Mouse (Mus musculus) kidney, postnatal 25 days (tissue): ENCODE measurements around the gene Olfr482.

Experiments
- DNase-seq, 2 experiments: peaks; one replicate each; pipeline ENCODE4 v3.0.0; 2021; ENCODE audit warnings: mixed read lengths in 2 of 2

Gene Olfr482

GRCm38 (mm10) chr7:108097486-108097885, at the start of gene Olfr482:
Olfr482 (minus strand) TSS chr7:108097586.
- DNase-seq, result no peak

- DNase-seq, result no peak
These were observed 30.0 kb upstream of the Olfr482 start, which contains the start of gene Olfr484 for GRCm38 (mm10) chr7:108127349-108127748. Olfr484 (minus strand) TSS chr7:108127449.

DNA sequence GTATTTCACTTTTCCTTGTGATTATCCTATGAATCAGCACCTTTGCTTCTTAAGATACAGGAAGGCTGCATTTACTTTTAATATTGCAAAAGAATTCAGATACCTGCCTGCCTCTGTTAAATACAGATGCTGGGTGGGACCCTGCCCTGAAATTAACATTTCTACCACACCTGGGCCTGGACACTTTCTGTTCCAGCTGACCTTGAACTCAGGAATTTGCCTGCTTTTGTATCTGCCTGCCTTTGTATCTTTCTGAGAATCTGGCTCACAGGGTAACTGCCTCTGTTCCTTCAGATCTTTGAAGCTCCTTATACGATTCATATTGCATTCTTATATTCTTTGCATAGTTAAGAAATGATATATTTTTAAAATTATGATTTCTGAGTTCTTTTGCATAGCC, 24.0 kb upstream of the Olfr482 start:
- DNase-seq, result no peak

DNA sequence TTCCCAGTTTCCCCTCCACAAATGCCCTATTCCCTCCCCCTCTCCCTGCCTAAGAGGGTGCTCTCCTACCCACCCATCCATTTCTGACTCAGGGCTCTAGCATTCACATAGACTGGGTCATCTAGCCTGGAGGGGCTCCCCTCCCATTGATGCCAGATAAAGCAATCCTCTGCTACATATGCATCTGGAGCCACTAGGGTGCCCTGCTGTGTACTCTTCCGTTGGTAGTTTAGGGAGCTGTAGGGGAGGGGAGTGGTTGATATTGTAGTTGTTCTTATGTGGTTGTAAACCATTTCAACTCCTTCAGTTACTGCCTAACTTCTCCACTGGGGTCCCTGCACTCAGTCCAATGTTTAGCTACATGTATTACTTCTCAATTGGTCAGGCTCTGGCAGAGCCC, 23.3 kb upstream of the Olfr482 start:
- DNase-seq, result no peak

DNA sequence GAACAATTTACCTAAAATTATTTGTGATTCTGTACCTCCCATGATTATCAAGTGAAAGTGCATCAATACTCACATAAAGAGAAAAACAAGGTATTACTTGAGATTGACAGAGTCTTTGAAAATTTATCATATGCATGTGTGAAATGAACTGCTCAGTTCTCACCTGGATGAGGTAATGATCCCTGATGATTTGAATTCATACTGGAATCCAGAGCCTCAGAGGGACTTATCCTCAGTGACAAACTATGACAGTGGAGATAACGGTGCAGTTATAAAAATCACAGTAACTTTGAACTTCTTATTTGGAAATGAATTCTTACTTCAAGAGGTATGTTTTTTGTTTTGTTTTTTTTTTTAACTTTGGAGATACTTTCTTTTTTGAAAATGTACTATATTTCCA, 3.2 kb upstream of the Olfr482 start, which contains the start of gene Olfr483:
TSS of gene Olfr483 (plus strand) at position 301 of the 400 bp plus-strand sequence.
- no peak for DNase-seq

GRCm38 (mm10) chr7:108079555-108079954, 17.8 kb downstream of the Olfr482 start, which contains the start of gene Olfr481:
Olfr481 (plus strand) TSS chr7:108079855.
- no peak for DNase-seq

DNA sequence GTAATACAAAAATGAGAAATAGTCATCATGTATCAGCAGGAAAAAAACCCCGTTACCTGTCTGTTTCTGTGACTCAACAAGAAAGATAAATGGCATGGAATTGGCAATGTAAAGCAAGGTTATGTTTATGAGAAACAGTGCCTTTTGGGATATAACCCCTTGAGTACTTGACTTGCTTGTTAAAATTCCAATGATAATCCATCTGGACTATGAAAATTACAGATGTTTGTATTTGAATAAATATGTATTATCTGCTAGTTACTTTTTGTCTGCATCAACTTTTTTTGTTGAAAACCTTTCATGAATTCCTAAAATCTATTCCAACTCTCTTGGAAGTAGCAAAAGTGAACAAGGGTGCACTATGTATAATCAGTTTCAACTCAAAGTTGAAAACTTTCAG, 30.1 kb downstream of the Olfr482 start, which contains the start of gene Olfr480:
TSS of gene Olfr480 (minus strand) at position 101 of the 400 bp plus-strand sequence.
- no peak for DNase-seq

DNA sequence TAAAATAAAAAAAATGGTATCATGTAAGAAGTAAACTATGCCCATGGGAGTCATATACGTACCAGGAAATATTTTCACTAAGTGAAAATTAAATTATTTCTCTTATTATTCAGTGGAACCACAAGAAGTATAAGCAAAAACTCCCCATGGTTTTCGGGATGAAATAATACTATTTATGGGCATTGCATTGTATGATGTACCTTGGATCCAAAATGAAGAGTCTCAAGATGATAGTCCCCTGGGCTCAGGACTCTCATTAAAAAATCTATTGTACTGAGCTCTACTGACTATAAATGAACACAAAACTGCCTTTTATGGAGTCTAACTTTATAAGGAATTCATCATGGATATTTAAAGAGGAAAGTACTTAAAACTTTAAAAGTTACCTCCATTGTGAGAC, 47.0 kb downstream of the Olfr482 start, which contains the start of gene Olfr479:
TSS of gene Olfr479 (plus strand) at position 301 of the 400 bp plus-strand sequence.
- DNase-seq, result no peak
